Mouse (Mus musculus): ENCODE data around the gene Naf1.

GRCm38 (mm10) chr8:66891879-66892278 is 31.9 kb downstream of the Naf1 start:
- TF ChIP-seq CTCF (IDR thresholded peaks at IDR 0.05; ENCODE audit: insufficient read depth, low read depth, low read length) (no peak), POLR2A (IDR thresholded peaks at IDR 0.05; ENCODE audit: insufficient read depth, low read depth, low read length) (no peak)

Data from olfactory bulb, adult 2 months (tissue).